Mouse (Mus musculus) embryonic fibroblast, embryonic 13.5 days (primary cell): Measurements from ENCODE around the gene Tctn3.

ENCODE experiments used
- CTCF ChIP-seq: IDR thresholded peaks from 2 replicates; pipeline ENCODE4 v1.5.1; 2011; ENCODE audit warnings: mild to moderate bottlenecking, control low read depth, low read length, moderate library complexity, borderline replicate concordance; ENCODE audit not compliant: insufficient read depth
- POLR2A ChIP-seq: IDR thresholded peaks from 2 replicates; pipeline ENCODE4 v1.6.1; 2011; ENCODE audit warnings: low read depth, mild to moderate bottlenecking, control low read depth, low read length, moderate library complexity

DNA sequence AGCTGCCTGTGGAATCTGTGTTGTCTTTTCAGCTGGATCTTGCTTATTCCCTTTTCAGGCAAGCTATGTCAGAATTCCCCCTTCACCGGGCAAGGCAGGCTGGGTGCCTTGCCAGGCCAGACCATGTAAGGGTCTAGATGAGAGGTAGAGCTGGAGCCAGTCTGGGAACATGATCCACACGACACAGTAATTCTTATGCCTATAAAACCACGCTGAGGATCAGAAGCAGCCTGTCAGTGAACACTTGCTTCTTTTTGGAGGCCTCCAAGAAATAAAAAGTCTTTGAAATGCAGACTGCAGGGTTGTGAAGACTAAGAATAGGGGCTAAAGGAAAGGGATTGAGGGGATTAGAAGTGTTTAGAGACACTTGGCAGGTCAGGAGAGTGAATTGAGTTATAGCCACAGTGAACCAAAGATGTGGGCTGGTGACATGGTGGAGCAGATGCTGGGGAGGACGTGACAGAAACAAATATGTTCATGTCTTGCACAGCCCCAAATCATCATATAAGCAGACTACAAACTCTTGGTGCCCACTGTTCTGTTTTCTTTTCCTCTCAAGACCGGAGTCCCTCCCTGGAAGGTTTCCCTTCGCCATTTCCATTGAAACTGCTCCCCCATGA lies 62.4 kb downstream of the Tctn3 start:
- TF ChIP-seq CTCF (no peak), POLR2A (no peak)
